Mouse (Mus musculus) E14TG2a.4 (cell line): ENCODE measurements around the gene Cplx2.

Experiments used
- CTCF ChIP-seq: conservative IDR thresholded peaks from 2 replicates; pipeline ENCODE4 v1.5.1; 2014; ENCODE audit warnings: low read length
- NANOG ChIP-seq: IDR thresholded peaks from 2 replicates; pipeline ENCODE4 v1.6.1; 2014; ENCODE audit warnings: borderline replicate concordance, low read length, mixed read lengths
- POU5F1 ChIP-seq: IDR thresholded peaks from 2 replicates; pipeline ENCODE4 v1.6.1; 2014; ENCODE audit warnings: low read length, borderline replicate concordance

- TF ChIP-seq CTCF (no peak), NANOG (no peak), POU5F1 (no peak)
Measured at GRCm38 (mm10) chr13:54374106-54374706, 3.1 kb downstream of the Cplx2 start.
